Mouse (Mus musculus) heart, postnatal 0 days (tissue): ENCODE data around the gene Ccr7.

Experiments
- CTCF ChIP-seq: IDR thresholded peaks from 2 replicates; pipeline ENCODE4 v1.5.1; 2016; ENCODE audit warnings: antibody characterized with exemption, control low read depth, low read depth
- EP300 ChIP-seq: IDR thresholded peaks from 2 replicates; pipeline ENCODE4 v1.6.1; 2016; ENCODE audit warnings: antibody characterized with exemption, low read depth

- TF ChIP-seq CTCF = no peak
- TF ChIP-seq EP300 = no peak
Observed at GRCm38 (mm10) chr11:99155817-99156216, 940 bp upstream of the Ccr7 start.
